Mouse (Mus musculus): ENCODE results near the gene Pou2f2. TPM values are rescaled to one million over a fixed set of nuclear protein-coding genes. Genes with fewer than 3 reads are reported as not detected.

Pou2f2 gene
- polyA plus RNA-seq, 1 experiment from 2014 or later: 1.0 TPM

DNA sequence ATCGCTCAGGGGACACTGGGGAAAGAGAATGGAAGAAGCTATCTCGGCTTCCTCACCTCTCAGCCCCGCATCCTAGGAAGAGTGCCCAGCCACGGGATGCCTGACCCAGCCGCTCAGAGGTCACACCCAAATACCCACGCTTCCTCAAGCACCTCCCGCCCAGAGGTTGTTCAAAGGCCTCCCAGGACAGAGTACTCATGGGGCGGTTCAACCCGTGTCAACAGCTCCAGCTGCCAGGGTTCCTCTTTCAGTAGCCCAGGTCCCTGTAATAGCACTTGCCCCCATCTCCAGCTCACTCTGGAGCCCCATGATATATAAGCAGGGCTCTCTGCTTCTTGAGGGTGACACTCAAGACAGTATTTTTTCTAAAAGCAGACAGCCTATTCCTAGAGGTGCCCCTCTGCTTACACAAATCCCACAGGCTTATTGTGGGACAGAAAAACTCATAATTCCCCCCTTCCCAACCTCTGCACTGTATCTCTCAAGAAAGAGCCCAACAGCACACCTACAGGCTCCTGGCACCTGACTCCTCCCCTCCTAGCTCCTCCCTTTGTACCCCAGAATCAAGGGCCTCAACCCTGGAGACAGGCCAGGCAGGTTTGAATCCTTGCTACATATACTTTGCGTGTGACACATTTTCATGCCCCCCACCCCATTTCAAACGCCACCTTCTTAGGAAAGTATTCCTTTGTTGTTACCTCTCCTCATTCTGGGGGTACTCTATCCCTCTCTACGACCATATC lies 38.3 kb upstream of the Pou2f2 start:
- Histone ChIP-seq H3K27ac (ENCODE audit: low read length) (peak overlapping the region; percentile 82), H3K4me2 (ENCODE audit: low read depth, low read length) (peak overlapping the region; percentile 87), H3K9ac (ENCODE audit: low read depth, low read length) (peak overlapping the region; percentile 82; the same call in 1 of the 2 replicates), H3K27me3 (replicated peaks; ENCODE audit: control insufficient read depth, insufficient read depth, low read length) (no peaks in the 10 kb centered on the region), H3K4me3 (ENCODE audit: low read length) (peak overlapping the region; percentile 73), H3K36me3 (ENCODE audit: control insufficient read depth, insufficient read depth, low read length) (peaks cover 3% of the 10 kb centered on the region; the same call in 1 of the 2 replicates), H3K4me1 (ENCODE audit: control insufficient read depth, insufficient read depth, low read length) (peaks cover 27% of the 10 kb centered on the region), H3K9me3 (ENCODE audit: control insufficient read depth, low read length) (no peaks in the 10 kb centered on the region)
- ATAC-seq: no peak
- WGBS: 55% methylated on average over 12 of the region's 12 CpGs

DNA sequence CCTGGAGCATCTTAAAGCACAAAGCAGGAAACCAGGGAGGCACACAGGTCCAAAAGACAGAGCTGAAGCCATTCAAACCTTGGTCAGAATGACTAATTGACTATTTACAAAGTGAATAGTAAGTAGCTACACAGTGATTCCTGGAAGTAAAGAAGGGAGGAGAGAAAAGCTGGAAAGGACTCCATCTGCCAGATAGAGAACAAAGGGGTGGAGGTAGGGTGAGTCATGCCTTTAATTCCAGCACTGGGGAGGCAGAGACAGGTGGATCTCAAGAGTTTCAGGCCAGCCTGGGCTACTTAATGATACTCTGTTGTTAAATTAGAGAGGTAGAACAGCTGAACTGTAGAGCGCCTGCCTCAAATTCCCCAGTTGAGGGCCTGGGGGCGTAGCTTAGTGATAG lies 34.6 kb upstream of the Pou2f2 start:
- H3K36me3 ChIP-seq (ENCODE audit: control insufficient read depth, insufficient read depth, low read length): peaks cover 6% of the 10 kb centered on the region; the same call in 1 of the 2 replicates
- H3K27ac ChIP-seq (ENCODE audit: low read length): no peak overlapping the region
- peaks cover 15% of the 10 kb centered on the region for H3K4me1 ChIP-seq (ENCODE audit: control insufficient read depth, insufficient read depth, low read length)
- no peak overlapping the region for H3K4me3 ChIP-seq (ENCODE audit: low read length)
- no peaks in the 10 kb centered on the region for H3K27me3 ChIP-seq (replicated peaks; ENCODE audit: control insufficient read depth, insufficient read depth, low read length)
- no peak overlapping the region for H3K9ac ChIP-seq (ENCODE audit: low read depth, low read length)
- no peak for ATAC-seq
- H3K4me2 ChIP-seq (ENCODE audit: low read depth, low read length): no peak overlapping the region
- H3K9me3 ChIP-seq (ENCODE audit: control insufficient read depth, low read length): no peaks in the 10 kb centered on the region
- WGBS: 88% methylated on average over 2 of the region's 2 CpGs

DNA sequence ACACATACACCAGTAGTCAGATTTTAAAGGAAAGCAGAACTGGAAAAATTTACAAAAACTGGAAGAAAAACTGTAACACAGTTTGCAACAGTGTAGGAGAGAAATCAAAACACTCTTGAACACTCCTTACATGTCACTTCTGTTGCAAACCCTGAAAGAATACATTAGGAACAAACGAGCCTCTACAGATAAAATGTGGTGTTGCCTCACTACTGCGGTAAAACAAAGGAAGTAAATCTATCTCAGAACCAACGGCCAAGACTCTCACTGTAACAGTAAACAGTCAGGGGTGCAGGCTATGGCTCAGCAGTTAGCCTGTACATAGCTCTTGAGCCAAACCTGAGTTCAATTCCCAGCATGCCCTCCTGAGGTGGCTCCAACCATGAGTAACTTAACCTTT lies 33.6 kb upstream of the Pou2f2 start:
- Histone ChIP-seq H3K4me1 (ENCODE audit: control insufficient read depth, insufficient read depth, low read length) (peaks cover 18% of the 10 kb centered on the region), H3K27me3 (replicated peaks; ENCODE audit: control insufficient read depth, insufficient read depth, low read length) (no peaks in the 10 kb centered on the region), H3K4me2 (ENCODE audit: low read depth, low read length) (no peak overlapping the region), H3K36me3 (ENCODE audit: control insufficient read depth, insufficient read depth, low read length) (peaks cover 6% of the 10 kb centered on the region; the same call in 1 of the 2 replicates), H3K9ac (ENCODE audit: low read depth, low read length) (no peak overlapping the region), H3K4me3 (ENCODE audit: low read length) (no peak overlapping the region), H3K27ac (ENCODE audit: low read length) (no peak overlapping the region), H3K9me3 (ENCODE audit: control insufficient read depth, low read length) (no peaks in the 10 kb centered on the region)
- no peak for ATAC-seq
- 78% methylated on average over 3 of the region's 3 CpGs for WGBS

DNA sequence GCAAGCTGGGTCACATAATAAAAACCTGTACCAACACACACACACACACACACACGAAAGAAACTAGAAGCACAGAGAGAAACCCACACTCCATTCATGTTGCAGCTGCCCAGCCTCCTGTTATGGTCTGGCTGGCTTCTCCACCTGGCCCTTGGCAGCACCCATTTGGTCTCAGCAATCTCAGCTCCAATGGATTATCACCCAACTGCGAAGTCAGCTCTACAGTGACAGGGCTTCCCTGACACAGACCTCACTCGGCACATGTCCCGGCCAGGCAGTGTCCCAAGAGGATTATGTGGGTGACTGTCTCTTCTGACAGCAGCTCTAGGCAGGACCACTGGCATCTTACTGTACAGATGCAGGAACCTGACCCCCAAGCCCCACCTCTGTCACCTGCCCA lies 31.0 kb upstream of the Pou2f2 start:
- Histone ChIP-seq H3K9ac (ENCODE audit: low read depth, low read length) (no peak overlapping the region), H3K36me3 (ENCODE audit: control insufficient read depth, insufficient read depth, low read length) (peaks cover 6% of the 10 kb centered on the region; the same call in 1 of the 2 replicates), H3K4me3 (ENCODE audit: low read length) (no peak overlapping the region), H3K27ac (ENCODE audit: low read length) (no peak overlapping the region), H3K4me2 (ENCODE audit: low read depth, low read length) (no peak overlapping the region), H3K27me3 (replicated peaks; ENCODE audit: control insufficient read depth, insufficient read depth, low read length) (no peaks in the 10 kb centered on the region), H3K9me3 (ENCODE audit: control insufficient read depth, low read length) (no peaks in the 10 kb centered on the region), H3K4me1 (ENCODE audit: control insufficient read depth, insufficient read depth, low read length) (peaks cover 22% of the 10 kb centered on the region)
- ATAC-seq: no peak
- 87% methylated on average over 4 of the region's 4 CpGs for WGBS

DNA sequence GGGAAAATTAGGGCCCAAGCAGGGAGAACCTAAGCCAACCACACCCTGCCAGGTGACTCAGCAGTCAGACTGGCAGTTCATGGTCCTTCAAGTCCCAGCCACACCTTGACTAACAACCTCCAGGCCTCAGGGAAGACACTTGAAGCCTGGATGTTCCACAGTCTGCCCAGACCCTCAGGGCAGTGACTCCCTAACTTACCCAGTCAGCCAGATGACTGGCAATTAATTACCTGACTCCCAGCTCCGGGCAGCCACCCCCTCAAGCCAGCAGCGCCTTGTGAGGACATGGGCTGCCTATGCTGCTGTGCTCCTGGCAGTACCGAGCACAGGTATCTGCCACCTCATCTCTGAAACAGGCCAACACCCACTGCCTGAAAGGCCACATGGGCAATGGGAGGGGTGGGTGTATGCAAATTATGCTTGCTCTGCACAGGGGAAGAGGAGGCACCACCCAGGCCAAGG lies 29.7 kb upstream of the Pou2f2 start:
- 53% methylated on average over 3 of the region's 3 CpGs for WGBS
- Histone ChIP-seq H3K27ac (ENCODE audit: low read length) (no peak overlapping the region), H3K4me2 (ENCODE audit: low read depth, low read length) (no peak overlapping the region), H3K27me3 (replicated peaks; ENCODE audit: control insufficient read depth, insufficient read depth, low read length) (no peaks in the 10 kb centered on the region), H3K9me3 (ENCODE audit: control insufficient read depth, low read length) (no peaks in the 10 kb centered on the region), H3K36me3 (ENCODE audit: control insufficient read depth, insufficient read depth, low read length) (peaks cover 3% of the 10 kb centered on the region), H3K4me3 (ENCODE audit: low read length) (no peak overlapping the region), H3K9ac (ENCODE audit: low read depth, low read length) (no peak overlapping the region), H3K4me1 (ENCODE audit: control insufficient read depth, insufficient read depth, low read length) (peaks cover 30% of the 10 kb centered on the region)
- ATAC-seq: peak; percentile 83

DNA sequence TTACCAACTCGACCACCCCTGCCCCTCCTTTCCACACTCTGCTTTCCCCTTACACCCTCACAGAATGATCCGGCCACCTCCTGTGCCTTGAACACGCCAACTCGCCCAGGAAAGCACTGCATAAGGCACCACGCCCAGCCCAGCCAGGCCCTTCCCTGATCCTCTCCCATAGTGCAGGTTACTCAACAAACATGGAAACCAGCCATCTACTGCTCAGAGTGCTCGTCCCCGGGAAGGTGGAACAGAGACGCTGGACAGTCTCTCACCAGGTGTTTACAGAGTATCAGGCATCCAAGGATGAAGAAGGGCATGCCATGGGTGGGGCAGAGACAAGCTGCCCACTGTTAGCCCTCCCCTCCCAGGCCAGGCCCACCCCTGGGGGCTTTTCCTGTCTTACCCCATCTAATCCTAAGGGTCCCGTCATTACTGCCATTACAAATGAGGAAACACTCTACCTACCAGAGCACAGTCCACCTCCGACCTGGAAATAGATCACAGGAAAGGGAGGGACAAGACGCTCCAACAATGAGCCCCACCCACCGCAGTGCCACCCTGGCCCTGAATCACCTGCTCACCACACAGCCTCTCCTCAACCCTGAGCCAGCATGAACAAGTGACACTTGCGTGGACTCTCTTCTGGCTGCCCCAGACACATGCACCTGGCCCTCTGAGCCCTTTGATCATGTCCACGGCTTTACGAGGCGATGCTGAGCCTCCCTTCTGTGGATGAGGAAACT lies 26.7 kb upstream of the Pou2f2 start:
- Histone ChIP-seq H3K4me2 (ENCODE audit: low read depth, low read length) (no peak overlapping the region), H3K4me3 (ENCODE audit: low read length) (no peak overlapping the region), H3K36me3 (ENCODE audit: control insufficient read depth, insufficient read depth, low read length) (peaks cover 4% of the 10 kb centered on the region), H3K9ac (ENCODE audit: low read depth, low read length) (no peak overlapping the region), H3K4me1 (ENCODE audit: control insufficient read depth, insufficient read depth, low read length) (peaks cover 30% of the 10 kb centered on the region), H3K9me3 (ENCODE audit: control insufficient read depth, low read length) (no peaks in the 10 kb centered on the region), H3K27me3 (replicated peaks; ENCODE audit: control insufficient read depth, insufficient read depth, low read length) (no peaks in the 10 kb centered on the region), H3K27ac (ENCODE audit: low read length) (no peak overlapping the region)
- 80% methylated on average over 16 of the region's 16 CpGs for WGBS
- no peak for ATAC-seq

DNA sequence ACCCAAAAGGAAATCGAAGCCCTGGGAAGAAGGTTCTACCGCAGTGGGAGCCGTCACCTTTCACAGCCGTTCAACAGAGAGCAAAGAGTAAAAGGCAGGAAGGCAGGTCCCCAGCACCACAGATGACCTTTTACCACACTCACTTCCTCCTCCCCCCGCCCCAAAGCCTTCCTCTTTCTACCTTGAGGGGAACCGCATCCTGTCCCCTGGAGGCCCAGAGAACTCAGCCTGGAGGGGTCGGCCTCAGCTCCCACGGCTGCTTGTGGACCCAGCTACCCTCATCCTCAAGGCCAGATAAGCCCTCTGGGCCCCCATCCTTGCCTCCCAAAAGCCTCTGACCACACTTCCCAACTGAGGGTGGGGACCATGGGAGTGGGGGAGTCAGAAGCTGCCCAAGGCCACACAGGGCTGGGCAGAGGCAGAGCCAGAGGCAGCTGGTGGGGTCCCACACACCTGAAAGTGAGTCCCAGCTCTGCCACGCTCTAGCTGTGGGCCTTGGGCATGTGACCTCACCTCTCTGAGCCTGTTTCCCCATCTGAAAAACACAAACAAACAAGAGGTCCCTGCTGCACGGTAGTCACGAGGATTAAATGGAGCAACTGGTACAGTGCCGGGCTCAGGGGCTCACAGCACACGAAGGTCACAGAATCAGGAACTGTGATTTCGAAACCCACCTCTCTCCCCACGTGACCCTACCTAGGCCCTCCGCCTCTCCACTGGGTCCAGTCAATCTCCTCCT lies 26.0 kb upstream of the Pou2f2 start:
- Histone ChIP-seq H3K36me3 (ENCODE audit: control insufficient read depth, insufficient read depth, low read length) (peaks cover 2% of the 10 kb centered on the region; the same call in 1 of the 2 replicates), H3K4me2 (ENCODE audit: low read depth, low read length) (no peak overlapping the region; the same call in 1 of the 2 replicates)
- 74% methylated on average over 16 of the region's 16 CpGs for WGBS

DNA sequence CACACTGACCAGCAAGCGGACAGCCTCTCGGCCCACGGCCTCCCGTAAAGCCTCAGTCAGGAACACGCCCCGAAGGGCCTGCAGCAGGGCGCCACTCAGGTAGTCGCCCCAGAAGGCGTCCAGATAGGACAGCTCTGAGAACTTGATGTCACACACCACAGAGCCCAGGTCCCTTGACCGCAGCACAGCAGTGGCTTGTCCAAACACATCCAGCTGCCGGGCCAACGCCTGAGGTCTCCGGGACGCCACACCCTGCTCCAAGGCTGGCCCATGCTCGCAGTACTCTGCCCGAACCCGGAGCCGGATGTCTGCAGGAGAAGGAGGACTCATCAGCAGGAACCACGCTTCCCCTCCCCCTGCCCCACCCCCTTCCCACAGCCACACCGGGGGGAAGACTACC lies 24.1 kb upstream of the Pou2f2 start:
- Histone ChIP-seq H3K4me1 (ENCODE audit: control insufficient read depth, insufficient read depth, low read length) (peaks cover 21% of the 10 kb centered on the region), H3K4me3 (ENCODE audit: low read length) (no peak overlapping the region), H3K9ac (ENCODE audit: low read depth, low read length) (no peak overlapping the region), H3K36me3 (ENCODE audit: control insufficient read depth, insufficient read depth, low read length) (peaks cover 2% of the 10 kb centered on the region; the same call in 1 of the 2 replicates), H3K27ac (ENCODE audit: low read length) (no peak overlapping the region), H3K9me3 (ENCODE audit: control insufficient read depth, low read length) (no peaks in the 10 kb centered on the region), H3K27me3 (replicated peaks; ENCODE audit: control insufficient read depth, insufficient read depth, low read length) (no peaks in the 10 kb centered on the region), H3K4me2 (ENCODE audit: low read depth, low read length) (no peak overlapping the region)
- ATAC-seq: no peak
- 90% methylated on average over 20 of the region's 20 CpGs for WGBS

More for the DNA sequence above, 26.0 kb upstream of the Pou2f2 start:
- ATAC-seq: peak; percentile 17
- Histone ChIP-seq H3K4me3 (ENCODE audit: low read length) (no peak overlapping the region), H3K4me1 (ENCODE audit: control insufficient read depth, insufficient read depth, low read length) (peaks cover 30% of the 10 kb centered on the region), H3K27me3 (replicated peaks; ENCODE audit: control insufficient read depth, insufficient read depth, low read length) (no peaks in the 10 kb centered on the region), H3K27ac (ENCODE audit: low read length) (peak overlapping the region; percentile 41; the same call in 1 of the 2 replicates), H3K9ac (ENCODE audit: low read depth, low read length) (0 out of 2 replicates have a peak overlapping the region, but pooled peaks have one; percentile 18), H3K9me3 (ENCODE audit: control insufficient read depth, low read length) (no peaks in the 10 kb centered on the region)

Measured in intestine, embryonic 16.5 days (tissue).